Mouse (Mus musculus): ENCODE measurements at regions not wholly inside any gene's neighbourhood (a gene's known extent, or its start where the extent isn't known, plus 50 kb on each side); places are given as distances from the start of the nearest gene placed in this dataset.

- WGBS: 63% methylated on average over 3 of the region's 3 CpGs
- Histone ChIP-seq H3K4me1 (peaks cover 21% of the 10 kb centered on the region), H3K36me3 (replicated peaks) (no peaks in the 10 kb centered on the region), H3K27ac (replicated peaks) (peak overlapping the region; percentile 42), H3K4me3 (no peak overlapping the region), H3K9me3 (no peaks in the 10 kb centered on the region), H3K27me3 (replicated peaks; ENCODE audit: low read depth, poor library complexity, severe bottlenecking) (no peaks in the 10 kb centered on the region)
- DNase-seq (ENCODE audit: low spot score): no peak
Measured at GRCm38 (mm10) chr2:27812946-27813345, 73.3 kb upstream of the Col5a1 start.

- WGBS: 34% methylated on average over 6 of the region's 6 CpGs
- no peaks in the 10 kb centered on the region for H3K9me3 ChIP-seq
- no peak overlapping the region for H3K4me3 ChIP-seq
- H3K36me3 ChIP-seq (replicated peaks): no peaks in the 10 kb centered on the region
- H3K27me3 ChIP-seq (replicated peaks; ENCODE audit: low read depth, poor library complexity, severe bottlenecking): no peaks in the 10 kb centered on the region
- DNase-seq (ENCODE audit: low spot score): peak; percentile 71
- peaks cover 22% of the 10 kb centered on the region for H3K4me1 ChIP-seq
- peak overlapping the region; percentile 42 for H3K27ac ChIP-seq (replicated peaks)
Measured at GRCm38 (mm10) chr2:27813370-27813769, 72.9 kb upstream of the Col5a1 start.

DNA sequence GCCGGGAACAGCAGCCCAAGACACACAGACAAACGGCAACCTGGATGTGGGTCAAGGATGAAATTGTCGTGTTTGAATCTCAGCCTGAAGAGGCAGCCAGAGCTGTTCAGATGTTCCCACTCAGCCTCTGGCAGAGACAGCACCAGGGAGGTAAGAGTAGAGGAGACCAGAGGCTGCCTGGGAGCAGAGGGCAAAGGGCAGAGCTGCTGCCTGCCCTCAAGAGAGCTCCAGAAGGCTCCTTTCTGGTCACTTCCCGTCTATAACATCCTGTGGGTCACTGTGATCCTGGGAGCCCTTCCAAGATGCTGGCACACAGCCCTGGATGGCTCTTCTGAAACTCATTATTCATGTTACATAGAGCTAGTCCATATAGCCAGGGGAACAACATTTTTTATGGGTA lies 67.6 kb upstream of the Col5a1 start:
- Histone ChIP-seq H3K27ac (replicated peaks) (0 out of 2 replicates have a peak overlapping the region, but pooled peaks have one; percentile 48), H3K27me3 (replicated peaks; ENCODE audit: low read depth, poor library complexity, severe bottlenecking) (no peaks in the 10 kb centered on the region), H3K36me3 (replicated peaks) (no peaks in the 10 kb centered on the region), H3K4me3 (no peak overlapping the region), H3K4me1 (peaks cover 14% of the 10 kb centered on the region), H3K9me3 (no peaks in the 10 kb centered on the region)
- 49% methylated on average over 4 of the region's 4 CpGs for WGBS
- DNase-seq (ENCODE audit: low spot score): no peak

- Histone ChIP-seq H3K27ac (replicated peaks) (no peak overlapping the region), H3K9me3 (no peaks in the 10 kb centered on the region), H3K4me1 (peaks cover 4% of the 10 kb centered on the region; the same call in 1 of the 2 replicates), H3K27me3 (replicated peaks; ENCODE audit: low read depth, poor library complexity, severe bottlenecking) (no peaks in the 10 kb centered on the region), H3K36me3 (replicated peaks) (no peaks in the 10 kb centered on the region), H3K4me3 (no peak overlapping the region)
- no peak for DNase-seq (ENCODE audit: low spot score)
- WGBS: 82% methylated on average over 2 of the region's 2 CpGs
Measured at GRCm38 (mm10) chr2:27826826-27827225, 59.4 kb upstream of the Col5a1 start.

- Histone ChIP-seq H3K4me3 (no peak overlapping the region), H3K27me3 (replicated peaks; ENCODE audit: low read depth, poor library complexity, severe bottlenecking) (no peaks in the 10 kb centered on the region), H3K9me3 (no peaks in the 10 kb centered on the region), H3K4me1 (peaks cover 4% of the 10 kb centered on the region; the same call in 1 of the 2 replicates), H3K27ac (replicated peaks) (no peak overlapping the region), H3K36me3 (replicated peaks) (no peaks in the 10 kb centered on the region)
- no peak for DNase-seq (ENCODE audit: low spot score)
- WGBS: 84% methylated on average over 5 of the region's 5 CpGs
Measured at GRCm38 (mm10) chr2:27827582-27827981, 58.6 kb upstream of the Col5a1 start.

- Histone ChIP-seq H3K4me3 (no peak overlapping the region), H3K36me3 (replicated peaks) (no peaks in the 10 kb centered on the region), H3K27ac (replicated peaks) (no peak overlapping the region), H3K9me3 (no peaks in the 10 kb centered on the region), H3K27me3 (replicated peaks; ENCODE audit: low read depth, poor library complexity, severe bottlenecking) (no peaks in the 10 kb centered on the region), H3K4me1 (peaks cover 4% of the 10 kb centered on the region; the same call in 1 of the 2 replicates)
- no peak for DNase-seq (ENCODE audit: low spot score)
- WGBS: 80% methylated on average over 6 of the region's 6 CpGs
Measured at GRCm38 (mm10) chr2:27828237-27828636, 58.0 kb upstream of the Col5a1 start.

DNA sequence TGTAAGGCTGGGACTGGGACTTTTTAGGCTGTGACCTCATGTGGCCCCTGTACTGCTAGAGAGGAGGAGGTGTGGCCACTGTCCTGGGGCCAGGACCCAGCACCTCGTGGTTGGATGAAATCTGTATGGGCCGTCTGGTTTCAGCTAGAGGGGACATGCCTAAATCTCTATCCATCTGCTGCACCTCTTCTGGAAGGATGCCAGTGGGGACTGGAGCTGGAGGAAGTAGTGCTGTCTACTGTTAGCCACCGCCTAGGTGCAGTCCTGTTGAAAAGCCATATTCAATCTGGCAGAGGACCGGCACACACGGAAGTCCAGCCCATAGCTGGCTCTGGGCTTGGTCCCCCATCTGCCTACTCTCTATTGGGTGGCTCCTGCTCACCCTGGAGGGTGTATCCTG lies 56.7 kb upstream of the Col5a1 start:
- Histone ChIP-seq H3K36me3 (replicated peaks) (no peaks in the 10 kb centered on the region), H3K9me3 (no peaks in the 10 kb centered on the region), H3K27ac (replicated peaks) (no peak overlapping the region), H3K4me3 (no peak overlapping the region), H3K4me1 (peaks cover 13% of the 10 kb centered on the region), H3K27me3 (replicated peaks; ENCODE audit: low read depth, poor library complexity, severe bottlenecking) (no peaks in the 10 kb centered on the region)
- DNase-seq (ENCODE audit: low spot score): no peak
- 73% methylated on average over 5 of the region's 5 CpGs for WGBS

- WGBS: 79% methylated on average over 4 of the region's 4 CpGs
- Histone ChIP-seq H3K4me1 (peaks cover 42% of the 10 kb centered on the region), H3K36me3 (replicated peaks) (no peaks in the 10 kb centered on the region), H3K27me3 (replicated peaks; ENCODE audit: low read depth, poor library complexity, severe bottlenecking) (no peaks in the 10 kb centered on the region), H3K9me3 (no peaks in the 10 kb centered on the region), H3K4me3 (no peak overlapping the region), H3K27ac (replicated peaks) (0 out of 2 replicates have a peak overlapping the region, but pooled peaks have one; percentile 35)
- DNase-seq (ENCODE audit: low spot score): no peak
Measured at GRCm38 (mm10) chr2:27834971-27835370, 51.3 kb upstream of the Col5a1 start.

GRCm38 (mm10) chr2:27835758-27836460 lies 50.3 kb upstream of the Col5a1 start:
- H3K9me3 ChIP-seq: no peaks in the 10 kb centered on the region
- WGBS: 49% methylated on average over 10 of the region's 10 CpGs
- H3K27ac ChIP-seq (replicated peaks): peak overlapping the region; percentile 77
- peak; percentile 51 for DNase-seq (ENCODE audit: low spot score)
- peaks cover 42% of the 10 kb centered on the region for H3K4me1 ChIP-seq
- H3K27me3 ChIP-seq (replicated peaks; ENCODE audit: low read depth, poor library complexity, severe bottlenecking): no peaks in the 10 kb centered on the region
- peak overlapping the region; percentile 16; the same call in 1 of the 2 replicates for H3K4me3 ChIP-seq
- no peaks in the 10 kb centered on the region for H3K36me3 ChIP-seq (replicated peaks)
